Mouse (Mus musculus) ES-E14 (cell line): ENCODE data around the gene Golga2.

Experiments used
- CHD2 ChIP-seq: IDR thresholded peaks from 2 replicates; pipeline ENCODE4 v1.6.1; 2014; ENCODE audit warnings: mild to moderate bottlenecking, low read depth, low read length, inconsistent platforms
- HCFC1 ChIP-seq: IDR thresholded peaks from 2 replicates; pipeline ENCODE4 v1.6.1; 2012; ENCODE audit warnings: low read length, inconsistent platforms, borderline replicate concordance; ENCODE audit not compliant: insufficient read depth
- MAFK ChIP-seq: IDR thresholded peaks from 2 replicates; pipeline ENCODE4 v1.6.1; 2014; ENCODE audit warnings: mild to moderate bottlenecking, low read depth, low read length, inconsistent platforms; ENCODE audit not compliant: insufficient read depth
- ZC3H11A ChIP-seq: IDR thresholded peaks from 2 replicates; pipeline ENCODE4 v1.6.1; 2012; ENCODE audit warnings: low read depth, mild to moderate bottlenecking, inconsistent platforms, low read length, borderline replicate concordance
- ZNF384 ChIP-seq: IDR thresholded peaks from 2 replicates; pipeline ENCODE4 v1.6.1; 2012; ENCODE audit warnings: low read depth, low read length, inconsistent platforms

- TF ChIP-seq MAFK (no peak), CHD2 (no peak), ZNF384 (0 out of 2 replicates have a peak, but pooled peaks have one; percentile 35), HCFC1 (no peak), ZC3H11A (no peak)
These were observed 31.8 kb downstream of the Golga2 start for GRCm38 (mm10) chr2:32318709-32319585.
